In the genomic region with DNA sequence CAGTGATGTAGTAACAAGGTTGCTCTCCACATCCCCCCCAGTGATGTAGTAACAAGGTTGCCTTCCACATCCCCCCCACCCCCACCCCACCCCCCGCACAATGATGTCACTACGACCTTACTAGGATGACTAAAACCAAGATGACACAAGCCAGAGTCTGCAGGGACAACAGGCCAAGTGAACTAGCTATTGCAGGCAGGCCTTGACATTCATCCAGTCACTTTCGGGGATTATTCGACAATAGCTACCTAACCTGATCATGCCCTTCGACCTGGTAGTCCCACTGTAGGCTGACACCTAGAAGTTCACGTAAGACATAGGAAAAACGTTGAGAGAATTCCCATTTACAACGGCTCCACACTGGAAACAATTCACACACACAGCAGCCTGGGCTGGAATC, we compare ENCODE assay signal across 26 mouse cellular contexts. TPM values are rescaled to one million over a fixed set of nuclear protein-coding genes. Genes with fewer than 3 reads are reported as not detected.
A peak's percentile ranks its signal among the peaks of the same experiment; 100 is the strongest.
DNase-seq lines count a peak whose midpoint lies in the region.
"Had no signal": no experiment of that assay in that cellular context is flagged by ENCODE, and none has a peak within 500 bp of the region (broad histone marks: within the 10 kb centered on the region; RNA-seq: fewer than 3 reads in every experiment).

No protein-coding gene starts in this region.

- peak; percentile 69 for DNase-seq in adrenal gland, adult 2 months
- no peak for DNase-seq in adrenal gland, postnatal 4 days (ENCODE audit: low spot score in 2 of 2)
- peak; percentile 31 for DNase-seq in adrenal gland, postnatal 10 days
- DNase-seq in adrenal gland, postnatal 14 days = peak; percentile 39
- no peak for DNase-seq in frontal cortex, postnatal 14 days (ENCODE audit: low spot score in 2 of 2)
- DNase-seq: cerebellum, adult 11 months; cerebellum, adult 18-20 months; cerebellum, adult 8-10 months; cerebellum, adult 9-11 months; cerebellum, postnatal 14 days; cerebellum, postnatal 36 days; embryo, embryonic 11 days; forebrain, postnatal 0 days; gastrocnemius, adult 2 months had no signal

RNA-seq across cellular contexts. Expression of a gene that starts 37.6 kb away (rescaled TPM):
- total RNA-seq in adrenal gland, adult 2 months (2021) = not detected
- not detected in 2 replicates for polyA plus RNA-seq in adrenal gland, adult 2 months (2012; rRNA removed)
- not detected for total RNA-seq in adrenal gland, postnatal 4 days (2021)
- total RNA-seq in adrenal gland, postnatal 10 days (2021) = not detected
- total RNA-seq in adrenal gland, postnatal 14 days (2021) = not detected in 2 replicates
- total RNA-seq: common myeloid progenitor, adult 5-6 weeks; ES-E14; forebrain, postnatal 0 days; gastrocnemius, adult 2 months; MEL had no signal
- polyA plus RNA-seq: brain, embryonic 14.5 days; C2C12; embryonic facial prominence, embryonic 11.5 days; embryonic facial prominence, embryonic 13.5 days; embryonic facial prominence, embryonic 15.5 days; erythroblast, embryonic 14.5 days; forebrain, embryonic 10.5 days; forebrain, embryonic 13.5 days; forebrain, embryonic 15.5 days; forebrain, postnatal 0 days had no signal

RNA-seq across cellular contexts. Expression of a gene that starts 41.6 kb away (rescaled TPM):
- total RNA-seq in adrenal gland, adult 2 months (2021) = under 1 TPM in 1 of 2 experiments, not detected in 1; 0.17 TPM
- not detected in 2 replicates for polyA plus RNA-seq in adrenal gland, adult 2 months (2012; rRNA removed)
- under 1 TPM in 1 of 2 experiments, not detected in 1; 0.17 TPM for total RNA-seq in adrenal gland, postnatal 4 days (2021)
- under 1 TPM in 1 of 2 experiments, not detected in 1; 0.15 TPM for total RNA-seq in adrenal gland, postnatal 10 days (2021)
- total RNA-seq in adrenal gland, postnatal 14 days (2021) = not detected in 2 replicates
- total RNA-seq: common myeloid progenitor, adult 5-6 weeks; ES-E14; forebrain, postnatal 0 days; gastrocnemius, adult 2 months; MEL had no signal
- polyA plus RNA-seq: brain, embryonic 14.5 days; C2C12; embryonic facial prominence, embryonic 11.5 days; embryonic facial prominence, embryonic 13.5 days; embryonic facial prominence, embryonic 15.5 days; erythroblast, embryonic 14.5 days; forebrain, embryonic 10.5 days; forebrain, embryonic 13.5 days; forebrain, embryonic 15.5 days; forebrain, postnatal 0 days had no signal

RNA-seq across cellular contexts. Expression of a gene that starts 53.6 kb away (rescaled TPM):
- total RNA-seq in adrenal gland, adult 2 months (2021) = under 1 TPM in 1 of 2 experiments, not detected in 1; 0.20 TPM
- 0.46 and 1.6 TPM in 2 replicates for polyA plus RNA-seq in adrenal gland, adult 2 months (2012; rRNA removed)
- total RNA-seq in adrenal gland, postnatal 4 days (2021) = under 1 TPM; 0.45 to 0.90 TPM
- total RNA-seq in adrenal gland, postnatal 10 days (2021) = under 1 TPM; 0.18 to 0.30 TPM
- total RNA-seq in adrenal gland, postnatal 14 days (2021) = not detected in 2 replicates
- total RNA-seq: common myeloid progenitor, adult 5-6 weeks; gastrocnemius, adult 2 months had no signal
- polyA plus RNA-seq: embryonic facial prominence, embryonic 11.5 days; embryonic facial prominence, embryonic 13.5 days; embryonic facial prominence, embryonic 15.5 days; forebrain, embryonic 10.5 days; forebrain, embryonic 15.5 days; forebrain, postnatal 0 days had no signal

Comparison
In these comparisons a context has a peak if more than half of its experiments do, and no peak if none do; other contexts are left out.
1. DNase-seq: peak in adrenal gland, adult 2 months (single experiment), adrenal gland, postnatal 10 days (single experiment) and adrenal gland, postnatal 14 days (single experiment); none in adrenal gland, postnatal 4 days (0 of 2) and frontal cortex, postnatal 14 days (0 of 2).